Mouse (Mus musculus) monocyte, adult 2 months (primary cell): ENCODE data around the gene Cfap43.
"Not testable (repeated sequence)": the region's sequence is repeated elsewhere in the genome, so short reads cannot be mapped to it uniquely, and the experiment has no call there.

Source experiments
- DNase-seq, 2 experiments: peaks; one replicate each; pipeline ENCODE4 v3.0.0; 2022; ENCODE audit warnings: low spot score in 2 of 2, low read depth in 1 of 2

Gene Cfap43

DNA sequence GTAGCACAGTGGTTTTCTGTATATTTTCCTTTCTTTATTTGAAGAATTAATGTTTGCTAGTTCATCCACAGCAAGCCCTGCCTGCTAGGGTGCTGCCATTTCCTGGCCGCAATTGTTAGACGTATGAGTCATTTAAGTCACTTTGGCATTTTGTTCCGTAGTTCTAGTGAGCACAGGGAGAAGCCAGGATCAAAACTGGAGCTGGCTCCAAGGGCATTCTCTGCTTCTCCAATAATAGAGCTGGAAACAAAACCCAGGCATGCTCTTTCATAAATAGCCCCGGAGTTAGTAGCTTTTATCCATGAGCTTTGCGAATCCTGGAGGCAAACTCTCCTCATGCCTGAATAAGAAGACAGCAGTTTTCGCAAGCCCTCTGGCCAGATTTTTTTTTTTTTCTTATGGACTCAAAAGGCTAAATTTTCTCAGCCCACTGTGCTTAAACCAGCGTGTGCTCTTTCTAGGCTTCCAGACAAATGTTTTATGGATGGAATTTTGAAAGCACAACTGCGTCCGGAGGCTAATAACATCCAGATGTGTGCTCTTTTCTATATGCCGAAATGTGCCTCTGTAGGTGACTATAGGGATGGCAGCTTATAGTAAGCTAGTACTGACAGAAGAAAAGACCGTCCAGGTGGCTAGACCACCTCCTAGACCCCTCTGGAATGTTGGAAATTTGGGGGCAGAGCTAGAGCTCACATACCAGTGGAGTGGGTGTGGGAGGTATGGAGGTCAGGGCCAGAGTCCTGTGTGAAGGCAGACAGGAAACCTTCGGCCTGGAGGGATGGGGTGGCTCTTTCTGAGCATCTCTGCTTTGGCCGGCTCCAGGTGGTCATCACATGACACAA is 64.9 kb downstream of the Cfap43 start:
- DNase-seq = peak in 1 of 2 experiments; percentile 16

DNA sequence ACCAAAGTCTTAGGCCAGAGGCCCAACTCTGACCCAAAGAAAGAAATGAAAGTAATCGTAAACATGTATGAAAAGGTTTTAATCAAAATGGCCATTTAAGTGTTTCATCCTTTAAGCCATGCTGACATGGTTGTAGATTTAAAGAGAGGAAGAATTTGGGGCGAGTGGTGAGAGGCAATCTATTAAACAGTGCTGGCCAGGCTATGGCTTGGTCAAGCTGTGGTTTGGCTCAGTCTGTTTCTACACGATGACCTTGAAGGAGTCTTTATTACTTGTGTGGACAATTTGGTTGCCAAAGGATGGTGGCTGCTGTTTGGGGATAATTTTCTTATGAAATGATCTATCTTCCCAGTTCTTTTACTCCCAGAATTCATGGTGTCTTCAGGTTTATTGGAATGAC is 66.0 kb downstream of the Cfap43 start:
- no peak for DNase-seq

DNA sequence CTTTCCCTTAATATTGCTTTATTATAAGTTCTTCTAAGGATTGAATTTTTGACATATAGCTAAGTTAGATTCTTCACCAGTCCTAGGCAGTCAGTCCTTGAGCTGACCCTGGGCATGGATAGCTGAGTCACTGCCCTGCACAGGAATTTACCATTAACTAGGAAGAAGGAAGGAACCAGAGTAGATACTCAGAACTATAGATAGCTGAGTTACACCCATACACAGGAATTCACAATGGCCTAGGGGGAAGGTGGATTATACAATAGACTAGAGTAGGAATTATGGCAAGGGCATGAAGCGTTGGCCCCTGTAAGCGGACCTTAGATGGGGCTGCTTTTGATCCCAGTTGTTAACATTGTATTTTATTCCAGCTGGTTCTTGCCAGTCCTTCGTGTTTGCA is 67.0 kb downstream of the Cfap43 start:
- not testable (repeated sequence) for DNase-seq

DNA sequence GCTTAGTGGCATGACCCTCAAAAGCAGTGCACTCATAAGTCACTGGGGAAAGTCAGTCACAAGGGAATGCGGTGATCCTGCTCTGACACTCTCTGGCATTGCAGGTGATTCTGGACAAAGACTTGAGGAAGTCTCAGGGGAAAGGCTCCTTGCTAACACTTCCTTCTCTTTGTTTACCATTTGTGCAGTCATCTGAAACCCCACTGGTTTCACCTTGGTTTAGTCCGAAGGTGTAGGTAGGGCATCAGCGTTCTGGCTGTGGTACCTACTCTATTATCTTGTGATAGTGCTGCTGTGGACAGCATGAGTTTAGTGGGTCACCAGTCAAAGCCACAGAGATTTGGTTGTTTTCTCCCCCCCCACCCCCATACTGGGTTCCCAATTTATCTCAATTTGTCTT is 69.4 kb downstream of the Cfap43 start:
- no peak for DNase-seq

DNA sequence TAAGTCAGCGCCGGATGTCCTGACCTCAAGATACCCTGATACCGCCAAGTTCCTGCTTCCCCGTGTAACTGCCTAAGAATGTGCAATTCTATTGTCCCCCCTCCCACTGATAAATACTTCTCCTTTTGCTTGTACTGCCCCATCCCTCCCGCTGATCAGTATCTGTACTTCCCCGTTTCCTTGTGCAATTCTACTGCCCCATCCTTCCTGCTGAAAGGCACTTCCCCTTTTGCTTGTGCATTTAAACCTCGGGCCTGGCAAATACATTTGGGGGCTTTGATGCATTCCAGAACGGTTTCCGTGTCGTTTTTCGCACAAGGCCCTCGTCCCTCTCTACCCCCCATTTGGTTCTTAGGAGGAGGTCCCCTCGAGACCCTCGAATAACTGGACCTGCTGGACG is 77.9 kb downstream of the Cfap43 start:
- not testable (repeated sequence) for DNase-seq

DNA sequence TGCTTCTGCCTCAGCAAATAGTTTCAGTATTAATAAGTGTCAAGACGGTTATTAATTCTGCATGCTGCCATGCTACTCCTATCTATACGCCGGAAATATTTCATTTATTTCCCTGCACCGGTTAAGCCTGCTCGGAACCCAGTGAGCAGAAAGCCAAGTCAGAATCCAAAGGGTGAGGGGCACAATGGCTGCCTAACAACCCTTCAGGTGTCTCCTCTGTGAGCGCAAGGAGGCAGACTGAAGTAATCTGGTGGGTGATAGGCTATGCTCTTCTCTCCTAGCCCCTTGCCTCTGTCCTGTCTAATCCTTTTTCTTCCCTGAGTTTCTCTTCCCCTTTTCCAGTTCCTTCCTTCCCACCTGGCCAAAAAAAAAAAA is 81.6 kb downstream of the Cfap43 start:
- DNase-seq = no peak

DNA sequence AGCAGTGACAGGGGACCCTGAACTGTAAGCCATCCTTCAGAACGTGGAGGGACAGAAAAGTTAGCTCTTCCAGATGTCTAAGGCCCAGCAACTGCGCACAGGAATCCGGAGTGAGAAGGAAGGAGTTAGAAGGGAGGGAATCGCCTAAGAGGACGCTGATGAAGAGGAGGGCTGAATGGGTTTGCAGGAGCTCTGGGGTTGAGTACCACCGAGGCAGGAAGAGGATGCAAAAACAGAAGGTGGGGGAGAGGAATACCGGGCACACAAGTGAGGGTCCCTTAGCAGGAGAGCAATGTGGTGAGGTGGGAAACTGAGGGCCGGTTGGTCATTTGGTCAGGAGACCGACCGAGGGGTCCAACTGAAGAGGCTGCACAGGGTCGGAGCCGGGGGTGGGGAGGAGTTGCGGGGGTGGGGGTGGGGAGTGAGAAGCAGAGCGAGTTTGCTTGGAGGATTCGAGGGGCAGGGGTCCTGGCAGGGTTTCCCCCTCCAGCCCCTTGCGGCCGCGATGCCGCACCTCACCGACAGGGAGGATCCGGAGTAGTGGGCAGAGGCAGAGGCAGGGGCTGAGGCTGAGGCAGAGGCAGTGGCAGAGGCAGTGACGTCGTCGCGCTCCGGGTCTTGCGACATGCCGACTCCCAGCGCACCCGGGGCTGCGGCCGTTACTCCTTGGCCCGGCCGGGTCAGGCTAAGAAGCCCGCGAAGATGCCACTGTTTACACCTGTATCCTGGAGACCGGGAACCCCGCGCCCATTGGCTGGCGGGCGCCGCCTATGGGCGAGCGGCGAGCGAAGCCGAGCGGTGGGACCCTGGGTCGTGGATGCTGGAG is 82.2 kb downstream of the Cfap43 start:
- peak in 1 of 2 experiments; percentile 15 for DNase-seq

DNA sequence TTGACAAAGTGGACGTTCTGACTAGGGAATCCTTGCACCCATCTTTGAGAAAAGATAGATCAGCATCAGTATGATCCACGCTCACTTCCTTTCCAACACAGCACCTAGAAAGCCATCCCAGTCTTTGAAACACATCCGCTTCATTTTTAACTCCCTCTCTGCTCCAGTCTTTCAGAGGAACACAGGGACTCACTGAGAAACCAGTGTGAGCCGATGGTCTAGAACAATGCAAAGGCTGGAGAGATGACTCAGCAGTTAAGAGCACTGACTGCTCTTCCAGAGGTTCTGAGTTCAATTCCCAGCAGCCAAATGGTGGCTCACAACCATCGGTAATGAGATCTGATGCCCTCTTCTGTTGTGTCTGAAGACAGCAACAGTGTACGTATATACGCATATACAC is 83.3 kb downstream of the Cfap43 start:
- no peak for DNase-seq

DNA sequence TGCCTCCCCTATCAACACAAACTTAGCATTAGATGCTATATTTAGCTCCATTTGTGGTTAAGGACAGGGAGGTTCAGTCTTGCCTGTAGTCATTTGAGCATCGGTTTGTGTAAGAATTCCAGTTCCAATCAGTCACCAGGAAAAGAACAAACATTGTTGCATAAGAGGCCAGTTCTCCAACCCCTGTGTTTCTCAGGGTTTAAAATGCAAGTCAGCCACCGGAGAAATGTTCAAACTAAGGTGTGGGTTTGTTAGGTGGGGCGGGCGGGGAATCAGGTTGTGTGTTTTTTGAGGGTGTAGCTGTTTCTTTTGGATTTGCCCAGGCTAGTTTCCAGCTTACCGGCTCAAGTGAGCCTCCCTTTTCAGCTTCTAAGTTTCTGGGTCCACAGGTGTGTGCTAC is 84.5 kb downstream of the Cfap43 start:
- DNase-seq = no peak

DNA sequence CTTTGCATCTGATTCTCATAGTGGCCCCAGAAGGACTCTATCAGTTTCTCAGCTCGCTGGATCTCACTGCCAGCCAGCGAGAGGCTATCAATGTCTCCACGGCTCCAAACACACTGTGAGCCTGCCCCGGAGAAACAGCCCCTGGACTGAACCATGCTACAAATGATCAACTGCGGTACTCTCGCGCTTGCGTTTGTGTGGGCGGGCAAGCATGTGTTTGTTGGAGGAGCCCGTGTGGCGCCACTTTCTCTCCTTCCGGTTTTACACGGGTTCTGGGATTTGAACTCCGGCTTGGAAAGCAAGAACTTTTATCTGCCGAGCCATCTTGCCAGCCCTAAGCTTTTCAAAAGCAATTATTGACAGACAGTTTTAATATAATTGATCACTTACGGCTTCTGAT is 86.8 kb downstream of the Cfap43 start:
- DNase-seq = no peak

DNA sequence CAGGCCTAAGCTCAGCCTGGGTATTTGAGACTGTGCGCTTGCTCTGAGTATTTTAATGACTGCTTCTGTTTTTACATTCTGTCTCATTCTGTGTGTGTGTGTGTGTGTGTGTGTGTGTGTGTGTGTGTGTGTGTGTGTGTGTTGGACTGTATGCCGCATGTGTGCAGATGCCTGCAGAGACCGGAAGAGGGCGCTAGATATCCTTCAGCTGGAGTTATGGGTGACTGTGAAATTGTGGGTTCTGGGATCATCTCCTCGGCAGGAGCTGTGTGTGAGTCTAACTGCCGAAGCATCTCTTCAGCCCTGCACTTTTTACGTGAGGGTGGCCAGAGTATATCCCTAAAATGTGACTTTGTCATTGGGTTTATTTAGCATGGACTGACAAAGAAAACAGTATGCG is 88.0 kb downstream of the Cfap43 start:
- no peak for DNase-seq

DNA sequence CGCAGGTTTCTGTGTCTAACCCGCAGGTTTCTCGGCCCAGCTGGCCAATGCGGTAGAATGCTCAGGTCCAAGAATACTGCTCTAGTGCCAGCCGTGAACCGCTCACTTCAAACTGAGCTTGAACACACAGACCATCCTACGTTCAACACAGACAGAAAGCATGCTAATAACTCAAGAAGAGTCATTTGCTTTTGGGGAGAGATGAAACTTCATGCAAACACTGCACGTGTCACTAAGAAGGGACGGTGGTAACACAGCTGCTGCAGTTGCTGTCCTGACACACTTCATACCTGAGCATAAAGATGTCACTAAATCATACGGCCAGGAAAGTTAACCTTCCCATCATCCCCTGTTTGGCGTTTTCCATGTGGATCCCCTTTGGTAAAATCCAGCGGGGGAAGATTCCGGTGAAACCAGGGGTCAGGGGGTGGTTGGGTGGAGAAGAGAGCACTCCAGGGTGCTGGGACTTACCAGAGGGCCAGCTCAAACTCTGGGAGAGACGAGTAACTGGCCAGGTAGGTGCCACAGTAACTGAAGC is 89.1 kb downstream of the Cfap43 start:
- DNase-seq = no peak

DNA sequence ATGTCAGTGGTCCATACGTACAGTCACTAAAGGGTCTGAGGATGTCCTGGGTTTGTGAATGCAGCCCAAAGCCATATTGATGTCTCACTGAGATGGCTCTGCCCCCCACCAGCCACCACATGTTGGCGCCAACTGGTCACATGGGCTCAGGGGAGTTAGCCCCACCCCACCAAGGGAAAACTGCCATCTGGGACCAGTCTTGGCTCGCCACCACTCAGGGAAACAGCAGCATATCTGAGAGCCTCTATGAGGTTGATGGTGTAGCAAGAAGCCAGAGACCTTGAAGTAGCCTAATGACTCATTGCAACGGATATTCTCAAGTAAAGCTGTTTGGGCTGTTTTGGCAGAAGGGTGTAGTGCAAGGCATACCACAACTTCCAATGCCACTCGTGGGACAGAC is 95.1 kb downstream of the Cfap43 start:
- DNase-seq = no peak

DNA sequence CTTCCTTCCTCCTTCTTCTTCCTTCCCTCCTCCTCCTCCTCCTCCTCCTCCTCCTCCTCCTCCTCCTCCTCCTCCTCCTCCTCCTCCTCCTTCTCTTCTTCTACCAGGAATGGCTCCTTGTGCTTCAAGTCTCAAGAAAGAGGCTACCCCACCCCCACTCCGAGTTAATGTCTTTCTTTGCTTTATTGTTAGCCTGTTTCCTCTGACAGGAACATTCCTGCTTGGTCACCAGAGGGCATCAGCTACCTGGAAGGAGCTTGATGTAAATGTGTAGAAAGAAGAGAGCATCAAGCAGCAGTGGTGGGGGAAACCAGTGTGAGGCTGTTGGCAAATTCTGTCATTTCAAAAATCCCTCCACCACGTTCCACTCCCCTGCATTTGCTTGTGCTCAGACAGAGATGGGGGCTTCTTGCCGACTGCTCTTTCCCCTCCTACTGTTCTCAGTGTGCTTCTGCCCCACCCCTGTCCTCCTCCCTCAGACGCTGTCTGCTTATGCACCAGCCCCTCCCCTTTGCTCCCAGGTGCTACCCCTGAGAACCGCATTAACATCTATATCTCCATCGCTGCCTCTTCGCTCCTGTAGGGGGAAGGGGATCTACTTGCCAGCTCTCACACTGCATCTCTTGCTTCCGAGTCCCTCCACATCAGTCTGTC is 96.8 kb downstream of the Cfap43 start:
- DNase-seq = no peak

DNA sequence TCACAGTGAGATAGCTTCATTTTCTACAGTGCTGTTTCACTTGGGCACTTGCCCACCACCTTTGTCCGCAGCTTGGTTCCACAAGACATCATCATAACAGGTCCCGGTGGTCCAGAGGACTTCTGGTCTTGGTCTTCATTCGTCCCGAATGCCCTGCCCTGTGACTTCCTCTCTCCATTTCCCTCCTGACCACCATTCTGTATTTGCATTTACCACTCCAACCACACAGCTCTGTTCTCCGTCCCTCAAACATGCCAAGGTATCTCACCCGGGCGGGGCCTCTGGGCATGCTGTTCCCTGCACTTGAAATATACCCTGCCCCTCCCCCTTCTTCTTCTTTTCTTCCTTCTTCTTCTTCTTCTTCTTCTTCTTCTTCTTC is 97.6 kb downstream of the Cfap43 start:
- DNase-seq = no peak

DNA sequence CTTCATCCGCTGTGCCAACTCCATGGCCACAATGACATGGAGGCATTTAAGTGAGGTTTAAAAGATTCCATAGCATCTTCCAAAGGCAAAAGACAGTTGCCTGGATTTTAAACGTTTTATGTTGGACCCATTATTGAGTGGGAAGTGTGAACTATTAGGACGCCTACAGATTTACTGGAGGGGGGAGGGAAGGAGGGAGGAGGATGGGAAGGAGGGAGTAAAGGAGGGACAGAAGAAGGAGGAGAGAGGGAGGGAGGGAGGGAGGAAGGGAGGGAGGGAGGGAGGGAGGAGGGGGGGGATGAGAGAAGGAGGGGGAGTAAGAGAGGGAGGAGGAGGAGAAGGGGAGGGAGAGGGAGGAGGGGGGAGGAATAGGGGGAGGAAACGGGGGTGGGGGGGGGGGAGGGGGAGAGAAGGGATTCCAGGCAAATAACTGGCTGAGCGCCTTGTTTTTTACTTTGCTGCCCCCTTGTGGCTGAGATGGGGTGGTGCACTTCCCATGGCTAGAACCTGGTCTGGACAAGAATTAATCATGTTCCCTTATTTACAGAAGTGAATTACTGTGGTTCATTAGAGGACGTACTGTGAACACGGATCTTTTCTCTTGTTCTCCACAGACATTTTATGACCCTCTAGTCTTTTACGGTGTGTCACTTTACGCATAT is 98.1 kb downstream of the Cfap43 start:
- DNase-seq = peak in 1 of 2 experiments; percentile 44

DNA sequence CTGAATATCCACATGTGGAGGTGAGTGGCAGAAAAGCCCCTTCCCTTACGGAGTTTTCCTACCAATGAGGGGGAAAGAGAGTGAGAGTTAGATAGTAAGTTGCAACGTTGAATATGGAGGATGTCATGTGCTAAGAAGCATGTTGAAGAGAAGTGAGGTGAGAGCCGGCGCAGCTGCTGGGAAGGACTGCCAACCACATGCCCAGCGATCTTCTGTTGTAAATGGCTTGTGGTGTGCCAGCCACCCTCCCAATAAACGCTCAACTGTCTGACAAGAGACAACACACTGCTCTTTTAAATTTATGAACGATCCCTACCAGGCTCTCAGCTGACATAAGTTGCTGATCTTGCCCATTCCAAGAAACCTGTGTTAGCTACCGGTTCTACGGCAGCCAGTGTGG is 101.4 kb downstream of the Cfap43 start:
- no peak for DNase-seq

DNA sequence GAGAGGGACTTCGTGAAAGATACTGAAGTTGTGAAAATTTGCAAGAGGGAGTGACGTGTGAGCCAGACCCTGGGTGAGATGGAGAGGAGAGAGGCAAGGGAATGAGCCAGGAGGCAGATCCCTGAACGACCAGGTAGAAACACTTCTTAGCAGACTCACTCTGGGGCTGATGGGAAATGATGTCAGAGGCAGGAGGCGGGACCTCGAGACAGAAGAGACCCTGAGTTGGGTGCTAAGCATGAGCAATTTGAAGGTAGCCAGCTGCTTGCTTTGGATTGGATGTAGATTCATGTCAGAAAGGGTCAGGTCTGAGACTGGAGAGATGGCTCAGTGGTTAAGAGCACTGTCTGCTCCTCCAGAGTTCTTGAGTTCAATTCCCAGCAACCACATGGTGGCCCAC is 104.4 kb downstream of the Cfap43 start:
- no peak for DNase-seq

DNA sequence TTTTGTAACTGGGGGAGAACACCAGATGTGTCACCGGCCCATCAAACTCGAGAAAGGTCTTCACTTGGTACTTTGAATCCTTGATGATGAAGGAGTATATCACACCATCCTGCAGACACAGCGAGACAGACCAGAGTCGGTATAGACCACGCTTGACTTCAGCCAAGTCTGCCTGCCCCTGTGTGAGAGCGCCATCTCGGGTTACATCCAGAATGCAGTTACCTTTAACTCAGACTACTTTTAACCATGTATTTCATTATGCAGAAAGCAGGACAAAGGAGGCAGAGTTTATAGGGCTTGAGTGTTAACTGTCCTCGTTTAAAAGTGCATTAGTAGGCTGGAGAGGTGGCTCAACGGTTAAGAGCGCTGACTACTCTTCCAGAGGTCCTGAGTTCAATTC is 107.0 kb downstream of the Cfap43 start:
- no peak for DNase-seq

DNA sequence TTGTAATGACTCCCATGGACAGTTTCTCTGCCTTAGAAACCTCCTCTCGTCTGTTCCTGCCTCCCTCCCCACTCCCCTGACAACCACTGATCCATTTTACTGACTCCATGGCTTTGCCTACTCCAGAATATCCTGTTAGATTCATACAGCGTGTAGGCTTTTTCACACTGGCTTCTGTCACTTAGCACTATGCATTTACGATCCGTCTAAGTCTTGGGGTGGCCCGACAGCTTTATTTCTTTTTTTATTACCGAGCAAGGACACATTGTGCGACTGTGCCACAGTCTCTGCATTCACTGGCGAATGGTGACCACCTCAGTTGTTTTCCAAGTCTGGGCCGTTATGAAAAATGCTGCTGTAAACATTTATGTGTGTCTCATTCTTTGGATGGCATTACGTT is 120.5 kb downstream of the Cfap43 start:
- DNase-seq = no peak

DNA sequence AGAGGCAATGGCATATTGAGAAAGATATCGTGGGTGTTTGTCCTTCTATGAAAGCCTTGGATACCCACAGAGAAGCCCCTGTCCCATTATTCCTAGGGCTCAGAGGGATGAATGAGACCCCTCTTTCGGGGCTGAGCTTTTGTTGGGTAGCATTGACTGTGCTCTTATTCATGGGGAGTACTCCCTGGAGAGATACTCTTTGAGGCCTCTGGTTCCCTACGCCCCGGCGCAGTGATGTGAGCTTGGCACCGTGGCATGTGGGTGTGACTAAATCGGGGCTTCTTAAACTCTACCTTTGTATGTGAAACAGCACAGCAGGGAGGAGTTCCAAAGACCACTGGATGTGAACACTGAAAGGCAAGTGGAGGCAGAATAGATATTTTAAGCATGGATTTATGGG is 122.4 kb downstream of the Cfap43 start:
- no peak for DNase-seq
